Mouse (Mus musculus): ENCODE measurements around the gene Tnp1. TPM values are rescaled to one million over a fixed set of nuclear protein-coding genes. Genes with fewer than 3 reads are reported as not detected.
A peak's percentile ranks its signal among the peaks of the same experiment; 100 is the strongest.

Tnp1 gene
- not detected in 2 replicates for polyA plus RNA-seq (2016; fragmentation: Nextera tagmentation; extraction: Ambion mirVana)

DNA sequence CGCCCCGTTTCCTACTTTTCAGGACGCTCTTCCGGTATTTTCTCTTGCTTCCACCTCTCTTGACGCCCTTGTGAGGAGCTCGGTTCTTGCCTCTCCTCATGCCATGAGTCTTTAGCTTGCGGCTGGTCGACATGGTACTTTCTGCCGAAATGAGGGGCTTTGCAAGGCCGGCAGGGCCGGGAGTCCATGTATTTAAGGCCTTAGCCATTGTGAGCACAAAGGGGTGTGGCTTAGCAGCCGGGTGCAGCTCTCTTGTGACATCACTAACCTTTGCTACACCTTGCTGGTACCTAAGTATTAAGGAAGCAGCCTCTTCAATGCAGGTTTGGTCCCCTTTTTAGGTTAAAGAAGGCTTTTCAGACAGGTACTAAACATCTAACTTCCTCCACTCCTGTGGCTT is at the start of gene Tnp1:
Tnp1 (minus strand) TSS at position 179 of the 400 bp plus-strand sequence.
- Histone ChIP-seq H3K27ac (ENCODE audit: poor library complexity, severe bottlenecking) (no peak within 1 kb of the TSS), H3K4me3 (no peak within 1 kb of the TSS), H3K9ac (no peak within 1 kb of the TSS), H3K9me3 (replicated peaks) (no peaks in the 10 kb centered on the region), H3K27me3 (replicated peaks) (no peaks in the 10 kb centered on the region), H3K36me3 (no peaks in the 10 kb centered on the region), H3K4me1 (replicated peaks) (no peaks in the 10 kb centered on the region), H3K4me2 (no peak within 1 kb of the TSS)
- WGBS, result 84% methylated on average over 12 of the region's 12 CpGs
- no peak for ATAC-seq (ENCODE audit: insufficient number of reproducible peaks, low FRiP score)

DNA sequence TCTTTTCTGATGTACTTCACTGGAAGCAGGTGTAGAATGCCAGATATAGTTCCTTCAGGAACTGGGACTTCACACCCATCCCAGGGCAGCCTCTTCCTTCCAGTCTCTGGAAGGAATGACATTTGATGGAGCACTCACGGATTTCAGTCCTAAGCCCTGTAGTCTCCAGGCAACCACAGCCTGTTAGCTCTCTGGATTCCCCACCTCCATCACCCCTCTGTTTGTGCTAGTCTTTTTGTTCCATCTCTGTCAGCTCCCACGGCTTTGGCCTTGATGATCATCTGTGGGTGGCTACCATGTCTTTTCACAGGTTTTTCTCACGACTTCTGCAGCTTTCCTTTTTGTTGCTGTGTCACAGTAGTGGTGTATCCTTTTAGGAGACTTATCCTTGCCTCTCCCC is 48.6 kb upstream of the Tnp1 start:
- no peaks in the 10 kb centered on the region for H3K9me3 ChIP-seq (replicated peaks)
- no peak overlapping the region for H3K9ac ChIP-seq
- no peak overlapping the region for H3K4me3 ChIP-seq
- no peak overlapping the region for H3K4me2 ChIP-seq
- no peaks in the 10 kb centered on the region for H3K36me3 ChIP-seq
- ATAC-seq (ENCODE audit: insufficient number of reproducible peaks, low FRiP score), result no peak
- H3K4me1 ChIP-seq (replicated peaks), result no peaks in the 10 kb centered on the region
- H3K27me3 ChIP-seq (replicated peaks), result no peaks in the 10 kb centered on the region
- WGBS, result 62% methylated on average over 3 of the region's 3 CpGs
- H3K27ac ChIP-seq (ENCODE audit: poor library complexity, severe bottlenecking), result no peak overlapping the region

DNA sequence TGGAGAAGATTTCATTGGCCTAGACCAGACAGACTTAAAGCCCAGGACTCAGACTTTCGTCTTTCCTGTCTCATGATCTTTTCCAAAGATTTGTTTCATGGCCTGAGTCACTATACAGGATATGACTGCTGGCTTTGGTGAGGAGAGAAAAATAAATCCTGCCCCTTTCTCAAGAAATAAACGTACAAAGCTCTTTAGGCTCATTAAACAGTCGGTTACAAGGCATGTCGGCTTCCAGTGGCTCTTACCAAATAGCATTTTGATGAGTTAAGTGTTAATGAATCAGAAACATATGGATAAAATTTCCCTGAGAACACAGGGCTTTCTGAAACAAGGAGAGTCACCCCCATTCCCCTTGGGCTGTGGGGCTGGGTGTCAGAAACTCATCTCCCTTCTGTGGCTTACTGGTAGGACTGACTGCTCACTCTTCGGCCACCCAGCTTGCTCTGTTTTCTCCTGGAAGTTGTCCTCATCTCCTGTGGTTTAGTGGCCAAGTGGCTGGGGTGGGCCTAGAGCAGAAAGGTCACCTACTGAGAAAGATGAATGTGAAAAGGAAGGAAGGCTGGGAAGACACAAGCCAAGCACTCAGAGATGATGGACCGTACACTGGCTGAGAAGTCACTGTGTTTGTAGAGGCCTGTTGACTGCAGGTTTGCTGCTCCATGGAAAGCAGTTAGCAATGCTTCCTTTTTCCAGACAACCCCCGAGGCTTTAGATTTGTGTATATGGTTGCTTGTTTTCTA is 46.0 kb upstream of the Tnp1 start:
- ATAC-seq (ENCODE audit: insufficient number of reproducible peaks, low FRiP score), result no peak
- no peak overlapping the region for H3K9ac ChIP-seq
- H3K36me3 ChIP-seq, result no peaks in the 10 kb centered on the region
- H3K4me3 ChIP-seq, result no peak overlapping the region
- WGBS, result 71% methylated on average over 7 of the region's 7 CpGs
- H3K4me2 ChIP-seq, result no peak overlapping the region
- no peak overlapping the region for H3K27ac ChIP-seq (ENCODE audit: poor library complexity, severe bottlenecking)
- no peaks in the 10 kb centered on the region for H3K9me3 ChIP-seq (replicated peaks)
- H3K27me3 ChIP-seq (replicated peaks), result no peaks in the 10 kb centered on the region
- no peaks in the 10 kb centered on the region for H3K4me1 ChIP-seq (replicated peaks)

DNA sequence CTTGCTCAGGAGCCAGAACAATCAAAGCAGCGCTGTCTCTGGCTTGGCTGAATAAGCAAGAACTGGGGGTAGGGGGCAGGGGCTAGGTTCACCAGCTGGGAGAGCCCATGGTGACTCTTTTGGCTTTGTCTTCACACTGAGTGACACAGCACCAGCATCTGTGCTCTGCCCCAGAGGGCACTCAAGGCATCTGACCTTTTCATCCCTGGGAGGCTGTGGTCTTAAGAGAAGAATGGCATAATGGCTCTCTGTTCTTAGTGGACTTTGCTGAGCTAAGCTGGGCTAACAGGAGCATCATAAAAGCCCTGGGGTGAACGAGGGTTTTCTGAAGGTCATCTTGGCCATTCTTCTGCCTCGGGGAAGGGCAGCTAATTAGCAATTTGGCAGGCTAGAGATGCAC is 44.6 kb upstream of the Tnp1 start:
- H3K9ac ChIP-seq, result no peak overlapping the region
- no peak overlapping the region for H3K27ac ChIP-seq (ENCODE audit: poor library complexity, severe bottlenecking)
- ATAC-seq (ENCODE audit: insufficient number of reproducible peaks, low FRiP score), result no peak
- H3K9me3 ChIP-seq (replicated peaks), result no peaks in the 10 kb centered on the region
- no peak overlapping the region for H3K4me3 ChIP-seq
- no peaks in the 10 kb centered on the region for H3K27me3 ChIP-seq (replicated peaks)
- H3K36me3 ChIP-seq, result no peaks in the 10 kb centered on the region
- 57% methylated on average over 3 of the region's 3 CpGs for WGBS
- H3K4me1 ChIP-seq (replicated peaks), result no peaks in the 10 kb centered on the region
- H3K4me2 ChIP-seq, result no peak overlapping the region

DNA sequence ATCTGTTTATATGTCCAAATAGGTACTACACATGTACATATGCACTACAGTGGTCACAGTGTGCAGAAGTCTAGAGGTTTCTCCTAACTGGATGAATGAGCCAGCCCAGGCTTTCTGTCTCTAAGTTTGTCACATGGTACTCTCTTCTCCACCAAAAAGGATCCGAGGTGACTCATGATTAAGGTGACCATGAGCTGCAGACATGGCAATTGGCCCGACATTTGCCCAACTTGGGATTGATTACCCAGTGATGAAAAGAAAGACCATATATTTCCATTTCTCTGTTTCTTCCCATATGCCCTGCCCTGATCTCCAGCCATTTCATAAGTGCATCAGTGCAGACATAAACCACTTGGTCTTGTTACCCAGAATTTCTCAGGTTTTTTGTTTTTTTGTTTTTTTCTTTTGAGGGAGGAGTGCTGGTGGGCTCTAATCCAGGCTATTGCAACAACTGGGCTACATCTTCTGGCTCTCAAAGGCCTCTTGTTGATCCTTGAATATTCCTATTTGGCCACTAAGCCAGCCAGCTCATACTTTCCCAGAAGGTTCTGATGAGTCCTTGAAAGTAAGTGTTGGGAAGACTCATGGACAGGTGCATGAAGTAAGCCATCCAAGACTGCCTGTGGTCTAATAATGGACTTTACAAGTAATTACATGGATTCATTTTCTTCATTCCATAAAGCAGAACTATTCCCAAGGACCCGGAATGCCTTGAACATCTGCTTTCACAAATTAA is 40.7 kb upstream of the Tnp1 start:
- no peaks in the 10 kb centered on the region for H3K36me3 ChIP-seq
- H3K9ac ChIP-seq, result no peak overlapping the region
- WGBS, result 76% methylated on average over 3 of the region's 3 CpGs

DNA sequence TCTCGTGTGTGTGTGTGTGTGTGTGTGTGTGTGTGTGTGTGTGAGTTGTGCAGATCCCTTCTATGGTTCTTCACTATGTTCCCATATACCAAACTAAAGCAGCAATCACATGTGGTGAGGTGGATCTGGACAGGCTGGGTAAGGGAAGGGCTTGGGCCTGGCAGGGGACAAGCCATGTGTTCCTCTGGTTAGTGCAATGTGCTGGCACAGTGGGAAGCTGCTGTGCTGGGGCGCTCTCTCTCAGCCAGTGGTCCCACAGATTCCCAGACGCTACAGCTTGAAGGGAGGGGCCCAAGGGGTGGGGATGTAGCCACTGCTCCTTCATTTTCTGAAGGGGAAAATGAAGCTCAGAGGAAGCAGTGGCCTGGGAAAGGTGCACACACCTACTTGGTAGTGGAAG is 40.1 kb upstream of the Tnp1 start:
- Histone ChIP-seq H3K4me1 (replicated peaks) (no peaks in the 10 kb centered on the region), H3K36me3 (no peaks in the 10 kb centered on the region), H3K27ac (ENCODE audit: poor library complexity, severe bottlenecking) (no peak overlapping the region), H3K9me3 (replicated peaks) (no peaks in the 10 kb centered on the region), H3K9ac (no peak overlapping the region), H3K4me2 (no peak overlapping the region), H3K4me3 (no peak overlapping the region), H3K27me3 (replicated peaks) (no peaks in the 10 kb centered on the region)
- no peak for ATAC-seq (ENCODE audit: insufficient number of reproducible peaks, low FRiP score)
- 41% methylated on average over 3 of the region's 3 CpGs for WGBS

More for the DNA sequence above, 40.7 kb upstream of the Tnp1 start:
- no peak for ATAC-seq (ENCODE audit: insufficient number of reproducible peaks, low FRiP score)
- no peak overlapping the region for H3K27ac ChIP-seq (ENCODE audit: poor library complexity, severe bottlenecking)
- H3K4me3 ChIP-seq, result no peak overlapping the region
- no peaks in the 10 kb centered on the region for H3K27me3 ChIP-seq (replicated peaks)
- no peaks in the 10 kb centered on the region for H3K9me3 ChIP-seq (replicated peaks)
- no peaks in the 10 kb centered on the region for H3K4me1 ChIP-seq (replicated peaks)
- H3K4me2 ChIP-seq, result no peak overlapping the region

DNA sequence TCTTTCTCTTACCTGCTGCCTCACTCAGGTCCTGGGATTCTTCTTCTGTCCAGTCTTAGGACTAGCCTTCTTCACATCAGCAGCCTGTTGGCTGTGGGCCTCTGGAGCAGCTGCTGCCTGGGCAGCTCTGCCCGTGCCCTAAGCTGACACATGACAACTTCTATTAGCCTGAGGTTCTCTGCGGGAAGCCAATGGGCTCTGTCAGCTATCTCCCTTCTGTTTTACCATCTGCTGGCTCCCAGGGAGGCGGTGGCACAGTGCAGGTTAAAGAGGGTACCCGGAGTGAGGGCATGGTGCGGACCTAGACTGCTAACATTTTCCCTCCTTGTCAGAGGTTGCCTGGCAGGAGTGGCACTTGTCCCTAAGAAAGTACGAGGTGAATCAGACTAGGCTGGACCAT is 39.5 kb upstream of the Tnp1 start:
- H3K4me1 ChIP-seq (replicated peaks), result no peaks in the 10 kb centered on the region
- H3K9me3 ChIP-seq (replicated peaks), result no peaks in the 10 kb centered on the region
- no peak overlapping the region for H3K27ac ChIP-seq (ENCODE audit: poor library complexity, severe bottlenecking)
- ATAC-seq (ENCODE audit: insufficient number of reproducible peaks, low FRiP score), result no peak
- 69% methylated on average over 6 of the region's 6 CpGs for WGBS
- no peak overlapping the region for H3K4me2 ChIP-seq
- H3K27me3 ChIP-seq (replicated peaks), result no peaks in the 10 kb centered on the region
- no peaks in the 10 kb centered on the region for H3K36me3 ChIP-seq
- H3K9ac ChIP-seq, result no peak overlapping the region
- no peak overlapping the region for H3K4me3 ChIP-seq

DNA sequence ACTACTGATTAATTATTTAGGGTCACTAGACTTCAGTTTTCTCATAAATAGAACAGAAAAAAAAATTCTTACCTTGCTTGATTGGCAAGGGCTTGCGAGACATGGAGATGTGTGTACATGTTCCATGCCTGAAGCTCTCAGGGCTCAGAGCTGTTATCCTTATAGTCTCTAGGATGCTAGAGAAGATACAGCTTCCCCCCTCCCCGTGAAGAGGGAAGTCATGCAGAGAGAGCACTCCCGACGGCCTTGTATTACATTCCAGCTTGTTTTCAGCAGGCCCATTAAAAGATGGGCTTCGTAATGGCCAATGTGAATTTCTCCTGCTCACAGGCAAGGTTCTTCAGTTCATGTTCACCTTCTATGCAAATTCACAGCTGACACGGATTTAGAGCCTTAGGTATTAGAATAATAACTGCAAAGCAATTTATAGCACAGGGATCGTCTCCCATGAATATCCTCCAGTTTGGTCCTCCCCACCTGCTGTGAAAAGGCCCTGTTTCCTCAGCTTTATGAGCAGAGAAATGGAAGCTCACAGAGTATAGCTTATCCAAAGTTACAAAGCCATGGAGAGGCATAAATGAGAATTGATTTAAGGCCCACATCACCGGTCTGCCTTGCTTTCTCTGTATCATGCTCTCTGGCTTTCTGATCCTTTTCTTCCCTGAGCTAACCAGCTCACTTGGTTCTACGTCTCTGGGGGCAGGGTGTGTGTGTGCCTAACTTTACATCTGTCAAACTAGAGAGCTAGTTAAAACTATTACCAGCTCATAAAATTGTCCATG is 38.0 kb upstream of the Tnp1 start:
- H3K4me1 ChIP-seq (replicated peaks), result no peaks in the 10 kb centered on the region
- no peaks in the 10 kb centered on the region for H3K36me3 ChIP-seq
- no peak overlapping the region for H3K27ac ChIP-seq (ENCODE audit: poor library complexity, severe bottlenecking)
- H3K9ac ChIP-seq, result no peak overlapping the region
- no peaks in the 10 kb centered on the region for H3K9me3 ChIP-seq (replicated peaks)
- H3K4me3 ChIP-seq, result no peak overlapping the region
- H3K4me2 ChIP-seq, result no peak overlapping the region
- 61% methylated on average over 9 of the region's 9 CpGs for WGBS
- no peaks in the 10 kb centered on the region for H3K27me3 ChIP-seq (replicated peaks)
- ATAC-seq (ENCODE audit: insufficient number of reproducible peaks, low FRiP score), result no peak

DNA sequence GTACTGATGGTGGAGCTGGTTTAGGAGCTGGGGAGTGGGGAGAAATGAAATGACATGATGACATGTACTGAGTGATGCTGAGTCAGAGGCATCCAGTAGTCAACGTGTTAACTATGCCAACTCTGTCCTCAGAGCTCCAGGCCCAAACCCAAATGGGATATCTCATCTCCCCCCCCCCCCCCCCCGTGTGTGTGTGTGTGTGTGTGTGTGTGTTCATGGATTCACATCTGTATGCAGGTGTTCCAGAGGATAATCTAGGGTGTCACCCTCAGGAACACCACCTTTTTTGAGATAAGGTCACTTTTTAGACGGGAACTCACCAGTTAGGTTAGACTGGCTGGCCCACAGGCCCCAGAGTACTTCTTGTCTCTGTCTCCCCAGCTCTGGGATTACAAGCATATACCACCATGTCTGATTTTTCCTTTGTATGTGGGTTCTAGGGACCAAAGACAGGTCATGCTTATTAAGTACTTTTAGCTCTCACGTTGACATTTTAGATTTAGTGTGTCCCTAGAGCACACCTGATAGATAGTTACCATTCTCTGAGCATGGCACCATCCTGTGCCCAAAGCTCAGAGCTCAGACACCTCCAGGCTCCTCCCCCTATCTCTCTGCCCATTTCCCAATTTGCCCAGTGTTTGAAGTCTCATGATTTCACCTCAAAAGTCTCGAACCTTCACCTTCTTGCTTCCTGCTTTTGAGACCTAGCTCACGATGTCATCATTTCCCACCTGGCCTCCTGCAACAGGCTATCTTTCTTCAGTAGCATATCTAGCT is 31.4 kb upstream of the Tnp1 start:
- no peaks in the 10 kb centered on the region for H3K9me3 ChIP-seq (replicated peaks)
- ATAC-seq (ENCODE audit: insufficient number of reproducible peaks, low FRiP score), result 0 out of 2 replicates have a peak, but pooled peaks have one; percentile 30
- no peak overlapping the region for H3K27ac ChIP-seq (ENCODE audit: poor library complexity, severe bottlenecking)
- no peak overlapping the region for H3K4me2 ChIP-seq
- no peak overlapping the region for H3K4me3 ChIP-seq
- no peaks in the 10 kb centered on the region for H3K27me3 ChIP-seq (replicated peaks)
- no peak overlapping the region for H3K9ac ChIP-seq
- peaks cover 18% of the 10 kb centered on the region for H3K4me1 ChIP-seq (replicated peaks)
- 80% methylated on average over 5 of the region's 6 CpGs for WGBS
- H3K36me3 ChIP-seq, result no peaks in the 10 kb centered on the region

DNA sequence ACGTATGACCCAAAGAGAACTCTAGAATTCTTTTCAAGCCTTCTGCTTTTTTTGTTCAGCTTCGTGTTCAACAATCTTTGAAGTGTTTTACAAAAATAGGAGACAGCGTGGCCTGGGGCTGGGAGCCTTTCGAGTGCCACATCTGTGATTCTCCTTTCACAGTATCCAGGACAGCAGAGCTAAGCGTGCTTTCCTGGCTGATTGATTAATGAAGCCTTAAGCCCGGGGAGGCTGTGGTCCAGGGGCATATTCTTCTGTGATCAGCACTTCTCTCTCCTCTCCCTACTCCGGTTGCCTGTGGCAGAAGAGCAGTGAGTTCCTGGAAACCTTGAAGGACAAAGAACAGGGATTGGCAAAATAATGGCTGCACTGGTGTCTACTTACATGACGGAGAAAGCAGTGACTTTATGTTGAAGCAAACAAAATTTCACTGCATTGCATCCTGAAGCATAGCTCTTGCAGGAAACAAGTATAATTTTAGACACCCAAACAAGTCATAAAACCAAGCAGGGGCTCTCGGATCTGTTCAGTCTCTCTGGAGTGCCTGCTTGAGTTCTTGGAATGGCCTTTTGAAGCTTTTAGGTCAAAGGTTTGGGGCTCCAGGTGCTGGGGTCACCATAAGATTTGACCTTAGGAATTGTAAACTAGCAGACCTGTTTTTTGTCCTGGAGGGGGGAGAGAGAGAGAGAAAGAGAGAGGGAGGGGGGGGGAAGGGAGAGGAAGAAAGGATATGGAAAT is 30.4 kb upstream of the Tnp1 start:
- Histone ChIP-seq H3K27me3 (replicated peaks) (no peaks in the 10 kb centered on the region), H3K4me3 (no peak overlapping the region), H3K9me3 (replicated peaks) (no peaks in the 10 kb centered on the region), H3K27ac (ENCODE audit: poor library complexity, severe bottlenecking) (no peak overlapping the region), H3K4me1 (replicated peaks) (peaks cover 23% of the 10 kb centered on the region), H3K4me2 (no peak overlapping the region), H3K9ac (no peak overlapping the region), H3K36me3 (no peaks in the 10 kb centered on the region)
- 44% methylated on average over 9 of the region's 9 CpGs for WGBS
- ATAC-seq (ENCODE audit: insufficient number of reproducible peaks, low FRiP score), result no peak

Data from heart, embryonic 12.5 days (tissue).